Mouse (Mus musculus) left cerebral cortex, adult 8-10 months (tissue): ENCODE results near the gene Hoxb13. TPM values are rescaled to one million over a fixed set of nuclear protein-coding genes. Genes with fewer than 3 reads are reported as not detected.

Source experiments
- total RNA-seq, 4 experiments: library from RNA; stranded (reverse); gene quantifications; 2 replicates each; pipeline ENCODE4 v1.2.4; 2022

Gene Hoxb13
- total RNA-seq, 4 experiments from 2014 or later = not detected

Other genes starting within 250 kb of the Hoxb13 start
- under 1 TPM in 1 of 4 experiments, not detected in 3; 0.20 TPM for gene Igf2bp1, start 188.4 kb upstream of the Hoxb13 start, total RNA-seq
- gene Gip, start 169.8 kb upstream of the Hoxb13 start, total RNA-seq = not detected
- 100 to 1,000 TPM in 3 of 4 experiments, 10 to 100 TPM in 1; 98.4 to 106 (median 103) TPM for gene Snf8, start 159.4 kb upstream of the Hoxb13 start, total RNA-seq
- 10 to 100 TPM; 53.6 to 60.5 (median 59.8) TPM for gene Ube2z, start 128.9 kb upstream of the Hoxb13 start, total RNA-seq
- gene Atp5g1, start 118.6 kb upstream of the Hoxb13 start, total RNA-seq = 100 to 1,000 TPM; 354 to 394 (median 374) TPM
- not detected for gene Calcoco2, start 82.4 kb upstream of the Hoxb13 start, total RNA-seq
- under 1 TPM in 3 of 4 experiments, not detected in 1; 0.23 to 0.36 (median 0.30) TPM for gene Ttll6, start 60.5 kb upstream of the Hoxb13 start, total RNA-seq
- gene Hoxb9, start 77.1 kb downstream of the Hoxb13 start, total RNA-seq = under 1 TPM in 1 of 4 experiments, not detected in 3; 0.16 TPM
- gene Hoxb8, start 87.6 kb downstream of the Hoxb13 start, total RNA-seq = not detected
- not detected for gene Hoxb7, start 92.3 kb downstream of the Hoxb13 start, total RNA-seq
- not detected for gene Hoxb6, start 98.2 kb downstream of the Hoxb13 start, total RNA-seq
- not detected for gene Hoxb5, start 109.0 kb downstream of the Hoxb13 start, total RNA-seq
- gene Hoxb4, start 124.0 kb downstream of the Hoxb13 start, total RNA-seq = under 1 TPM in 1 of 4 experiments, not detected in 3; 0.11 TPM
- not detected for gene Hoxb3, start 129.0 kb downstream of the Hoxb13 start, total RNA-seq
- not detected for gene Hoxb2, start 156.2 kb downstream of the Hoxb13 start, total RNA-seq
- not detected for gene Hoxb1, start 171.4 kb downstream of the Hoxb13 start, total RNA-seq